ENCODE assay signal across 31 mouse cellular contexts in the genomic region with DNA sequence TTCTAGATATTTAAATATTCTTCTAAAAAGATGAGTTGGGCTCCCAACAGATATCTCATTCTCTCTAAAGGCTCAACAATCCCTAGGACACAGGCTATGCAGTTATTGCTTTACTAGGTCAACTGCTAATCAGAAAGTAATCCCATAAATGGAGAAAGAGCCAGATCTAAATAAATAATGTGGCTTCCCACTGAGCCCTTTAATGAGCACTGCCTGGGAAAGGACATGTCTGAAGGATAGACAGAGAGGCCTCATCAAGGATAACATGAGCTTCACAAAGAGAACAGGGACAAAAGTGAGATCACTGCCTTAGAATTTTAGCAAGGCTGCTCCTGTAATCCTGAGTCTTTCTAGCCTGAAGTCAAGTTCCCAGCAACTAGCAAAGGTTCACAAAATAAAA.
DNase-seq lines count a peak whose midpoint lies in the region; ATAC-seq lines count a peak whose summit lies in the region.
"Had no signal": no experiment of that assay in that cellular context is flagged by ENCODE, and none has a peak within 500 bp of the region (broad histone marks: within the 10 kb centered on the region; RNA-seq: fewer than 3 reads in every experiment).

No protein-coding gene starts in this region.

- H3K4me1 ChIP-seq in forebrain, embryonic 11.5 days (replicated peaks; ENCODE audit: control insufficient read depth, insufficient read depth, low read length), result no peaks in the 10 kb centered on the region; the same call in 1 of the 2 replicates
- H3K4me1 ChIP-seq in forebrain, embryonic 16.5 days (replicated peaks; ENCODE audit: control insufficient read depth, insufficient read depth, low read length), result no peaks in the 10 kb centered on the region
- H3K4me1 ChIP-seq in midbrain, embryonic 13.5 days (replicated peaks), result peaks cover 13% of the 10 kb centered on the region
- H3K4me1 ChIP-seq in midbrain, embryonic 15.5 days, result no peaks in the 10 kb centered on the region
- H3K4me1 ChIP-seq in forebrain, embryonic 13.5 days, result peaks cover 12% of the 10 kb centered on the region
- H3K4me1 ChIP-seq: limb, embryonic 10.5 days; limb, embryonic 15.5 days; megakaryocyte, embryonic 14.5 days; stomach, embryonic 15.5 days had no signal

- H3K27me3 ChIP-seq in forebrain, embryonic 11.5 days (ENCODE audit: control insufficient read depth, insufficient read depth, low read length), result no peaks in the 10 kb centered on the region
- no peaks in the 10 kb centered on the region for H3K27me3 ChIP-seq in forebrain, embryonic 16.5 days (replicated peaks; ENCODE audit: control insufficient read depth, insufficient read depth, low read length)
- H3K27me3 ChIP-seq in midbrain, embryonic 13.5 days, result no peaks in the 10 kb centered on the region
- no peaks in the 10 kb centered on the region for H3K27me3 ChIP-seq in midbrain, embryonic 15.5 days (replicated peaks)
- H3K27me3 ChIP-seq in forebrain, embryonic 13.5 days, result no peaks in the 10 kb centered on the region
- H3K27me3 ChIP-seq: heart, embryonic 13.5 days; limb, embryonic 15.5 days; liver, embryonic 13.5 days; stomach, embryonic 15.5 days had no signal

- H3K36me3 ChIP-seq in forebrain, embryonic 11.5 days (ENCODE audit: control insufficient read depth, insufficient read depth, low read length), result no peaks in the 10 kb centered on the region
- H3K36me3 ChIP-seq in forebrain, embryonic 16.5 days (ENCODE audit: control insufficient read depth, insufficient read depth), result no peaks in the 10 kb centered on the region
- H3K36me3 ChIP-seq in midbrain, embryonic 13.5 days, result no peaks in the 10 kb centered on the region
- H3K36me3 ChIP-seq in midbrain, embryonic 15.5 days (replicated peaks), result no peaks in the 10 kb centered on the region
- no peaks in the 10 kb centered on the region for H3K36me3 ChIP-seq in forebrain, embryonic 13.5 days (ENCODE audit: poor library complexity, severe bottlenecking)
- H3K36me3 ChIP-seq: heart, embryonic 13.5 days; limb, embryonic 10.5 days; limb, embryonic 15.5 days; liver, embryonic 13.5 days; stomach, embryonic 15.5 days had no signal

- no peak overlapping the region for H3K4me3 ChIP-seq in forebrain, embryonic 11.5 days (ENCODE audit: low read depth, low read length)
- no peak overlapping the region for H3K4me3 ChIP-seq in forebrain, embryonic 16.5 days (replicated peaks; ENCODE audit: low read length)
- H3K4me3 ChIP-seq in midbrain, embryonic 13.5 days (replicated peaks), result no peak overlapping the region
- H3K4me3 ChIP-seq in midbrain, embryonic 15.5 days, result no peak overlapping the region
- H3K4me3 ChIP-seq in forebrain, embryonic 13.5 days, result no peak overlapping the region
- H3K4me3 ChIP-seq: heart, embryonic 13.5 days; limb, embryonic 10.5 days; limb, embryonic 15.5 days; liver, embryonic 13.5 days; megakaryocyte, embryonic 14.5 days; stomach, embryonic 15.5 days had no signal

- DNase-seq in forebrain, embryonic 11.5 days (ENCODE audit: low spot score), result no peak
- peak; percentile 18 for DNase-seq in brain, adult 2 months (ENCODE audit: low read depth, low spot score)
- no peak for DNase-seq in adrenal gland, postnatal 25 days
- DNase-seq in right cerebral cortex, adult 18-20 months, result no peak
- DNase-seq: adrenal gland, adult 2 months; B cell, adult 2 months; cerebellum, adult 11-12 months; cerebellum, postnatal 14 days; gastrocnemius, postnatal 10 days; heart, postnatal 10 days; kidney, adult 8-10 months; kidney, postnatal 4 days; layer of hippocampus, postnatal 36 days; liver, embryonic 13.5 days; lung, adult 18-20 months; lung, postnatal 4 days; right cerebral cortex, postnatal 14 days; thymus, postnatal 14 days had no signal

- H3K27ac ChIP-seq in forebrain, embryonic 11.5 days (ENCODE audit: low read depth, low read length), result peak overlapping the region; percentile 7; the same call in 1 of the 2 replicates
- no peak overlapping the region for H3K27ac ChIP-seq in forebrain, embryonic 16.5 days (ENCODE audit: low read length)
- H3K27ac ChIP-seq in midbrain, embryonic 13.5 days, result no peak overlapping the region
- H3K27ac ChIP-seq in midbrain, embryonic 15.5 days, result no peak overlapping the region
- H3K27ac ChIP-seq in forebrain, embryonic 13.5 days, result peak overlapping the region; percentile 59
- H3K27ac ChIP-seq: heart, embryonic 13.5 days; kidney, postnatal 0 days; limb, embryonic 10.5 days; limb, embryonic 15.5 days; liver, embryonic 13.5 days; stomach, embryonic 15.5 days had no signal

- H3K9me3 ChIP-seq in forebrain, embryonic 11.5 days (ENCODE audit: control insufficient read depth, low read length), result no peaks in the 10 kb centered on the region; the same call in 1 of the 2 replicates
- no peaks in the 10 kb centered on the region for H3K9me3 ChIP-seq in forebrain, embryonic 16.5 days (ENCODE audit: control insufficient read depth, low read length)
- no peaks in the 10 kb centered on the region for H3K9me3 ChIP-seq in midbrain, embryonic 13.5 days
- no peaks in the 10 kb centered on the region for H3K9me3 ChIP-seq in midbrain, embryonic 15.5 days
- no peaks in the 10 kb centered on the region for H3K9me3 ChIP-seq in forebrain, embryonic 13.5 days (replicated peaks)
- H3K9me3 ChIP-seq: heart, embryonic 13.5 days; limb, embryonic 10.5 days; limb, embryonic 15.5 days; liver, embryonic 13.5 days; stomach, embryonic 15.5 days had no signal

- ATAC-seq in forebrain, embryonic 11.5 days (replicated peaks; ENCODE audit: low FRiP score), result peak; percentile 78
- no peak for ATAC-seq in forebrain, embryonic 16.5 days
- ATAC-seq in midbrain, embryonic 13.5 days, result 0 out of 2 replicates have a peak, but pooled peaks have one; percentile 50
- ATAC-seq in midbrain, embryonic 15.5 days (replicated peaks), result no peak
- no peak; the same call in 1 of the 2 replicates for ATAC-seq in forebrain, embryonic 13.5 days
- ATAC-seq: activated CD4-positive, CD25-positive, alpha-beta regulatory T cell, adult 4 months; intestine, embryonic 16.5 days; lung, postnatal 0 days had no signal

- no peak overlapping the region for H3K9ac ChIP-seq in forebrain, embryonic 11.5 days (ENCODE audit: low read length)
- H3K9ac ChIP-seq in forebrain, embryonic 16.5 days (replicated peaks; ENCODE audit: low read depth, low read length), result no peak overlapping the region
- H3K9ac ChIP-seq in midbrain, embryonic 13.5 days (replicated peaks), result no peak overlapping the region
- H3K9ac ChIP-seq in midbrain, embryonic 15.5 days, result no peak overlapping the region
- H3K9ac ChIP-seq in forebrain, embryonic 13.5 days, result no peak overlapping the region
- H3K9ac ChIP-seq: heart, embryonic 13.5 days; limb, embryonic 15.5 days; liver, embryonic 13.5 days; stomach, embryonic 15.5 days had no signal

- H3K4me2 ChIP-seq in forebrain, embryonic 11.5 days (ENCODE audit: low read depth, low read length, severe bottlenecking), result no peak overlapping the region
- H3K4me2 ChIP-seq in forebrain, embryonic 16.5 days (ENCODE audit: low read length), result no peak overlapping the region
- no peak overlapping the region for H3K4me2 ChIP-seq in midbrain, embryonic 13.5 days (replicated peaks)
- H3K4me2 ChIP-seq in midbrain, embryonic 15.5 days, result no peak overlapping the region
- H3K4me2 ChIP-seq in forebrain, embryonic 13.5 days, result no peak overlapping the region
- H3K4me2 ChIP-seq: heart, embryonic 13.5 days; limb, embryonic 15.5 days; liver, embryonic 13.5 days; stomach, embryonic 15.5 days had no signal

Comparison
In these comparisons a context has a peak if more than half of its experiments do, and no peak if none do; other contexts are left out.
1. ATAC-seq: peak in forebrain, embryonic 11.5 days (single experiment) and midbrain, embryonic 13.5 days (single experiment); none in forebrain, embryonic 16.5 days (single experiment), midbrain, embryonic 15.5 days (single experiment) and forebrain, embryonic 13.5 days (single experiment).
2. H3K27ac ChIP-seq: peak in forebrain, embryonic 11.5 days (single experiment) and forebrain, embryonic 13.5 days (single experiment); none in forebrain, embryonic 16.5 days (single experiment), midbrain, embryonic 13.5 days (single experiment) and midbrain, embryonic 15.5 days (single experiment).